29 mouse cellular contexts compared by ENCODE assay signal in genomic region chr16:80202811-80203210, GRCm38 (mm10).
"Had no signal": no experiment of that assay in that cellular context is flagged by ENCODE, and none has a peak within 500 bp of the region (broad histone marks: within the 10 kb centered on the region; RNA-seq: fewer than 3 reads in every experiment).

No protein-coding gene starts in this region.

- H3K4me2 ChIP-seq: heart, embryonic 12.5 days; hindbrain, embryonic 12.5 days; hindbrain, embryonic 14.5 days; intestine, embryonic 15.5 days; kidney, embryonic 15.5 days; limb, embryonic 12.5 days; liver, embryonic 11.5 days; liver, embryonic 13.5 days; liver, embryonic 15.5 days had no signal

- H3K4me3 ChIP-seq: heart, embryonic 10.5 days; heart, embryonic 12.5 days; hindbrain, embryonic 10.5 days; hindbrain, embryonic 12.5 days; intestine, embryonic 15.5 days; kidney, embryonic 15.5 days; limb, embryonic 10.5 days; limb, embryonic 12.5 days; liver, embryonic 13.5 days; liver, embryonic 15.5 days had no signal

- H3K27ac ChIP-seq: heart, embryonic 10.5 days; hindbrain, embryonic 10.5 days; hindbrain, embryonic 12.5 days; hindbrain, embryonic 14.5 days; intestine, embryonic 15.5 days; kidney, embryonic 15.5 days; kidney, postnatal 0 days; limb, embryonic 10.5 days; limb, embryonic 12.5 days; liver, embryonic 13.5 days; liver, embryonic 15.5 days had no signal

- H3K9me3 ChIP-seq: heart, embryonic 10.5 days; hindbrain, embryonic 10.5 days; hindbrain, embryonic 12.5 days; intestine, embryonic 15.5 days; kidney, embryonic 15.5 days; limb, embryonic 10.5 days; limb, embryonic 12.5 days; liver, embryonic 13.5 days; liver, embryonic 15.5 days had no signal

- ATAC-seq: hindbrain, embryonic 16.5 days; inflammation-experienced regulatory T-cells, adult 6 months; intestine, embryonic 15.5 days; intestine, postnatal 0 days; liver, postnatal 0 days had no signal

- H3K27me3 ChIP-seq: heart, embryonic 12.5 days; hindbrain, embryonic 12.5 days; intestine, embryonic 15.5 days; kidney, embryonic 15.5 days; limb, embryonic 12.5 days; liver, embryonic 13.5 days; liver, embryonic 15.5 days had no signal

- H3K36me3 ChIP-seq: heart, embryonic 10.5 days; heart, embryonic 12.5 days; hindbrain, embryonic 10.5 days; hindbrain, embryonic 12.5 days; intestine, embryonic 15.5 days; kidney, embryonic 15.5 days; limb, embryonic 10.5 days; limb, embryonic 12.5 days; liver, embryonic 13.5 days; liver, embryonic 15.5 days had no signal

- H3K4me1 ChIP-seq: heart, embryonic 10.5 days; heart, embryonic 12.5 days; hindbrain, embryonic 10.5 days; hindbrain, embryonic 12.5 days; intestine, embryonic 15.5 days; kidney, embryonic 15.5 days; limb, embryonic 10.5 days; limb, embryonic 12.5 days; liver, embryonic 13.5 days; liver, embryonic 15.5 days had no signal

- H3K9ac ChIP-seq: heart, embryonic 12.5 days; hindbrain, embryonic 12.5 days; hindbrain, embryonic 14.5 days; intestine, embryonic 15.5 days; kidney, embryonic 15.5 days; limb, embryonic 12.5 days; liver, embryonic 13.5 days; liver, embryonic 15.5 days; liver, postnatal 0 days had no signal

- DNase-seq: gastrocnemius, postnatal 10 days; gastrocnemius, postnatal 25 days; heart, adult 18-20 months; heart, postnatal 10 days; heart, postnatal 4 days; kidney, adult 2 months; kidney, adult 9 months; kidney, postnatal 14 days; kidney, postnatal 36 days; layer of hippocampus, postnatal 36 days; liver; liver, embryonic 13.5 days; liver, postnatal 0 days; lung, adult 2 months had no signal
